Mouse (Mus musculus) testis, adult 2 months (tissue): ENCODE data around the gene B430305J03Rik. TPM values are rescaled to one million over a fixed set of nuclear protein-coding genes. Genes with fewer than 3 reads are reported as not detected.

Source experiments
- H3K27ac ChIP-seq: fragments of 200-500 bp; 2 replicates; pipeline ENCODE4 v1.5.1; 2012; ENCODE audit warnings: low read depth, low read length; ENCODE audit not compliant: control insufficient read depth, insufficient read depth
- H3K27me3 ChIP-seq: fragments of 200-500 bp; 2 replicates; pipeline ENCODE4 v1.6.1; 2012; ENCODE audit warnings: mild to moderate bottlenecking, low read length, moderate library complexity; ENCODE audit not compliant: control insufficient read depth, insufficient read depth
- H3K36me3 ChIP-seq: fragments of 200-500 bp; 2 replicates; pipeline ENCODE4 v1.6.1; 2012; ENCODE audit warnings: mild to moderate bottlenecking, low read length; ENCODE audit not compliant: control insufficient read depth, insufficient read depth
- H3K4me1 ChIP-seq: fragments of 200-500 bp; 2 replicates; pipeline ENCODE4 v1.6.1; 2012; ENCODE audit warnings: low read length; ENCODE audit not compliant: control insufficient read depth, insufficient read depth
- H3K4me3 ChIP-seq: fragments of 200-500 bp; 2 replicates; pipeline ENCODE4 v1.5.1; 2012; ENCODE audit warnings: low read depth, mild to moderate bottlenecking, low read length, moderate library complexity, mixed read lengths; ENCODE audit not compliant: control insufficient read depth
- CTCF ChIP-seq: fragments of 200-500 bp; IDR thresholded peaks from 2 replicates; pipeline ENCODE4 v1.5.1; 2012; ENCODE audit warnings: low read depth, mild to moderate bottlenecking, inconsistent platforms, low read length, moderate library complexity; ENCODE audit not compliant: control insufficient read depth, insufficient read depth, insufficient replicate concordance
- POLR2A ChIP-seq: fragments of 200-500 bp; IDR thresholded peaks from 2 replicates; pipeline ENCODE4 v1.6.1; 2012; ENCODE audit warnings: low read depth, mild to moderate bottlenecking, inconsistent platforms, low read length, moderate library complexity; ENCODE audit not compliant: control insufficient read depth
- polyA plus RNA-seq: library from polyadenylated mRNA; depleted of rRNA; stranded (reverse); fragments of >200 nt; gene quantifications from 2 replicates; pipeline ENCODE4 v1.2.3, GENCODE M21; 2012; rRNA removed

The B430305J03Rik gene
- 0.06 and 0.07 TPM in 2 replicates for polyA plus RNA-seq

GRCm38 (mm10) chr3:61365779-61366373, at the start of gene B430305J03Rik:
TSS of gene B430305J03Rik (minus strand) at chr3:61365951.
- Histone ChIP-seq H3K27ac (peak within 1 kb of the TSS; percentile 80), H3K4me3 (peak within 1 kb of the TSS; percentile 92), H3K27me3 (no peaks in the 10 kb centered on the region; the same call in 1 of the 2 replicates), H3K4me1 (peaks cover 18% of the 10 kb centered on the region), H3K36me3 (no peaks in the 10 kb centered on the region)
- TF ChIP-seq CTCF = no peak
- no peak for TF ChIP-seq POLR2A

DNA sequence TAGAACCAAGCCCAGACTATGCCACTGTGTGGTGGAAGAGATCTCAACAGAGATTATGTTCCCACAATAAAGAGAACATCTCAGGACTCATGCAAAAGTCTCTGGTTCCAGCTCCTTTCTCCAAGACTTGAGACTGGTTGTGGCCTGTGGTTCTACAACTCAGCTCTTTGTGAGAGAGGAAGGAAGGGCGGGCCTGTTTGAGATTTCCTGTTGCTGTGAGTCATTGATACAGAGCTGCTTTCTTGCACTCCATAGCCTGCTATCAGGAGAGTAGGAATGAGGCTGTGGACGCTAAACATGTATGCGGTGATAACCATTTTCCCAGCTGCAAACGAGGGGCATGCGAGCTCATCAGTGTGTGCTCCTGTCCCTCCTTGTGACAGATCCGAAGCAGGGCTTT, 43.9 kb upstream of the B430305J03Rik start:
- H3K4me3 ChIP-seq = no peak overlapping the region
- no peaks in the 10 kb centered on the region for H3K27me3 ChIP-seq
- H3K27ac ChIP-seq = no peak overlapping the region
- H3K36me3 ChIP-seq = no peaks in the 10 kb centered on the region
- no peaks in the 10 kb centered on the region for H3K4me1 ChIP-seq
- TF ChIP-seq POLR2A (no peak), CTCF (no peak)

DNA sequence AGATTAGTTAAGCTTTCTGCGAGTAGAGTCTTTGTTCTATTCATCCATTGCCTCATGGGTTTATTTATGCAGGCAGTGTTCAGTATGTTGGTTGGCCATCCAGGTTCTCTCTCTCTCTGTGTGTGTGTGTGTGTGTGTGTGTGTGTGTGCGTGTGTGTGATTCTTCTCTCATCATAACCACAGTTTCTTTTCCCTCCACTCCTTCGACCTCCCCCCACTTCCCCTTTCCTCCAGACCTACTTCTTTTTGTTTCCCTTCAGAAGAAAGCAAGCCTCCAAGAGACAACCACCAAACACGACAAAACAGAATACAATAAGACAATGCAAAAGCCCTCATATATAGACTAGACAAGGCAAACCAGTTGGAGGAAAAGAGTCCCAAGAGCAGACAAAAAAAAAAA, 41.2 kb upstream of the B430305J03Rik start:
- Histone ChIP-seq H3K27ac (no peak overlapping the region), H3K4me3 (no peak overlapping the region), H3K36me3 (no peaks in the 10 kb centered on the region), H3K27me3 (no peaks in the 10 kb centered on the region), H3K4me1 (no peaks in the 10 kb centered on the region)
- TF ChIP-seq POLR2A (no peak), CTCF (no peak)

- Histone ChIP-seq H3K4me3 (no peak overlapping the region), H3K36me3 (no peaks in the 10 kb centered on the region), H3K4me1 (no peaks in the 10 kb centered on the region), H3K27me3 (no peaks in the 10 kb centered on the region), H3K27ac (no peak overlapping the region)
- TF ChIP-seq CTCF = no peak
- TF ChIP-seq POLR2A = no peak
Observed at GRCm38 (mm10) chr3:61400823-61401387, 35.2 kb upstream of the B430305J03Rik start.

GRCm38 (mm10) chr3:61396728-61397127, 31.0 kb upstream of the B430305J03Rik start:
- H3K27ac ChIP-seq = no peak overlapping the region
- no peak overlapping the region for H3K4me3 ChIP-seq
- H3K36me3 ChIP-seq = no peaks in the 10 kb centered on the region
- H3K27me3 ChIP-seq = no peaks in the 10 kb centered on the region
- TF ChIP-seq CTCF (no peak), POLR2A (no peak)
- no peaks in the 10 kb centered on the region for H3K4me1 ChIP-seq

DNA sequence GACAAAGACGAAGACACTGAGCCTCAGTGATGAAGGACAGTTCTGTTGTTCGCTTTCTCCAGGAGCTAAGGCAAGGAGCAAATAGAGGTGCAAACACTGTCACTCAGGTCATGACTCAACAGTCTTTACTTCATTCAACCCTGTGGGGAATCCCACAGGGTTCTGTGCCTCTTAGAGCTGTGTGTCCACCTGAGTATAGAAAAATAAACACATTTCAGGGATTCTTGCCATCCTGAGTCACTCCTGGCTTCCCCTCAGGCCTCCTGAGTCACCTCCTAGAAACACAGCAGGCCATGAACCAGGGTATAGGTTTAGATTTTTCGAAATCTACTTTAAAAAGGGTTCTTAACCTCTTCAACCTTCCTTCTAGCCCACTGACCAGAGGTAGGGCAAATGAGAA, 29.6 kb upstream of the B430305J03Rik start:
- TF ChIP-seq CTCF = no peak
- TF ChIP-seq POLR2A = no peak
- Histone ChIP-seq H3K27me3 (no peaks in the 10 kb centered on the region), H3K27ac (no peak overlapping the region), H3K36me3 (no peaks in the 10 kb centered on the region), H3K4me3 (no peak overlapping the region), H3K4me1 (no peaks in the 10 kb centered on the region)

- no peak for TF ChIP-seq POLR2A
- TF ChIP-seq CTCF = no peak
Observed at GRCm38 (mm10) chr3:61393520-61393919, 27.8 kb upstream of the B430305J03Rik start.

DNA sequence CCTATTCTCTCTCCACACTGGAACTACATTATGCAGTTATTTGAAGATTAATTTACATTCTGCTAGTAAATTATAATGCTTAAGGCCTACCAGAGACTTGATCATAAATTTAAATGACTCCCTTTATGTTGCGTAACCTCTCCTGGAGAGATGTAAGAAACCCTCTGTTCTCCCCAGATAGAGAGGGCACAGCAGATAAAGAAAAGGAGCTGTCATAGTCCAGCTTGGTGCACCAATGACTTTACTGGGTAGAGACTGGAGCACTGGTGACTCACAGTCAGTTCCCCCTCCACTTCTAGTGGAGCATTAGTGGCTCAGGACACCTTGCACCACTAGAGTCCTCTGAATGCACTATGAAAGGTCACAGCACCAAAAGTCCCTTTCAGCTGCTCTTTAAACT, 27.1 kb upstream of the B430305J03Rik start:
- Histone ChIP-seq H3K36me3 (no peaks in the 10 kb centered on the region), H3K4me3 (no peak overlapping the region), H3K4me1 (no peaks in the 10 kb centered on the region), H3K27ac (no peak overlapping the region), H3K27me3 (no peaks in the 10 kb centered on the region)
- TF ChIP-seq CTCF (no peak), POLR2A (no peak)

More at GRCm38 (mm10) chr3:61393520-61393919, 27.8 kb upstream of the B430305J03Rik start:
- Histone ChIP-seq H3K4me3 (no peak overlapping the region), H3K36me3 (no peaks in the 10 kb centered on the region), H3K27me3 (no peaks in the 10 kb centered on the region), H3K4me1 (no peaks in the 10 kb centered on the region), H3K27ac (no peak overlapping the region)
